Mouse (Mus musculus) kidney, postnatal 25 days (tissue): Measurements from ENCODE around the gene Spag5.
A peak's percentile ranks its signal among the peaks of the same experiment; 100 is the strongest.

Experiments
- DNase-seq, 2 experiments: peaks; one replicate each; pipeline ENCODE4 v3.0.0; 2021; ENCODE audit warnings: mixed read lengths in 2 of 2

The Spag5 gene

GRCm38 (mm10) chr11:78353081-78353480, 51.8 kb downstream of the Spag5 start:
- DNase-seq, result peak in 1 of 2 experiments; percentile 25

GRCm38 (mm10) chr11:78354905-78355304, 53.6 kb downstream of the Spag5 start:
- no peak for DNase-seq

DNA sequence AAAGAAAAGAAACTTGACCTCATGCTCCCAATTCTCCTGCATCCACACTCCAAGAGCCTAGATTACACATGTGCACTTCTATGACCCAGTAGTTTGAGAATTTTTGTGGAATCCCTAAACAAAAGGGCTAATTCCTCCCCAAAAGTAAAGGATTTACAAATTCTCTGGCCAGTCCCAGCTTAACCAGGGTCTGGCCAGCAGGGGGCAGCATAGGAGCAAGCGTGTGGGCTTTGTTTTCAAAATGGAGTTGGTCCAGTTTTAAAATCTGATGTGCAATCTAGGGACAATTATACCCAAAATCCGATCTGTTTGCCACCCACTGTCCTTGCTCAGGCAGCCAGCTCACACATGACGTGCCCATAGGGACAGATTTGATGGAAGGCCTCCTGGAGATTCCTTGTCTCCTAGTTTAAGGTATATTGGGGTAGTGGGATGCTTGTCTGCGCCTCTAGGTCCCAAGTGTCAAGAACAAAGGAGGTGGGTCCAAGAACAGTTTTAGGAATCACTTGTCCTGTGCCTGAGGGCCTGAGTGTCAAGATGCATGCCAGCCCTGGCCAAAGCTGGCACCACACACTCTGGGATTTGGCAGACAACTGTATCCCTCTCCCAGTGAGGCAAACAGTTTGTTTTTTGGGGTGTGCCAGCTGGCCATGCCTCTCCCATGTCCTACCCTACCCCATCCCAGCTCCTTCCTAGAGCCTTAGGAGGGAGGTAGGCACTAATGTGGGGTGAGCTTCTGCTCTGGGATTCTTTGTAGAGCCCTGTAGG, 54.3 kb downstream of the Spag5 start:
- DNase-seq, result peak; percentile 72 to 84

GRCm38 (mm10) chr11:78358330-78359007, 57.1 kb downstream of the Spag5 start:
- DNase-seq, result peak in 1 of 2 experiments; percentile 59

DNA sequence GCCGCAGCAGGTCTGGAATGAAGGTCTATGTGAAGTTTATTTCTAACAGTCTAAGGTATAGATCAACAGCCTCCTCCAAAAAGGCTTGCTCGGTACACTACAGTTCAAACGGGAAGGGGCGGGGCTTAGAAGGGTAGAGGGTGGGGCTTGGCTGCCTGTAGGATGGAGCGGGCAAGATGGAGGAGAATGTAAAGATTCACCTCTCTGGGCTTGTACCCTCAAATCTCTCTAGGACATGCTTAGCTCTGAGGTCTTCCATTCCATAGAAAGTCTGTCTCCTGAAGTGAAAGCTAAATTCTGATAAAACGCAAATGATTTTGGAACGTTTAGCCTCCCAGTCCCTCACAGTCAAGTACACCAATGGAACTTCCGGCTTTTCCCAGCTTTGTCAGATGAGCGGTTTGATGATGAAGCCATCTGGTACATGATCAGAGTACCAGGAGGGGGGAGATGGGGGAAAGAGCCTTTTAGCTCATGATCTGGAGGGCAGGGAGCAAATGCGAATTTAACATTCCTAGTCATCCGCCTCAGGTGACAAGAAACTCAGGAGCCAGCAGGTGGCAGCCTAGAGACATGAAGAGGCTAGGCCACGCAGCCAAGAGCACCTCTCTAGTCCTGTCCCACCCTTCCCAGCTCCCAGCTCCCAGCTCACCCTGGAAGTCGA, 58.9 kb downstream of the Spag5 start:
- peak; percentile 87 to 93 for DNase-seq

GRCm38 (mm10) chr11:78360789-78361131, 59.4 kb downstream of the Spag5 start:
- no peak for DNase-seq

GRCm38 (mm10) chr11:78363309-78364007, 62.1 kb downstream of the Spag5 start:
- peak; percentile 58 to 79 for DNase-seq

- peak; percentile 37 to 80 for DNase-seq
Observed at GRCm38 (mm10) chr11:78364103-78364502, 62.8 kb downstream of the Spag5 start.

DNA sequence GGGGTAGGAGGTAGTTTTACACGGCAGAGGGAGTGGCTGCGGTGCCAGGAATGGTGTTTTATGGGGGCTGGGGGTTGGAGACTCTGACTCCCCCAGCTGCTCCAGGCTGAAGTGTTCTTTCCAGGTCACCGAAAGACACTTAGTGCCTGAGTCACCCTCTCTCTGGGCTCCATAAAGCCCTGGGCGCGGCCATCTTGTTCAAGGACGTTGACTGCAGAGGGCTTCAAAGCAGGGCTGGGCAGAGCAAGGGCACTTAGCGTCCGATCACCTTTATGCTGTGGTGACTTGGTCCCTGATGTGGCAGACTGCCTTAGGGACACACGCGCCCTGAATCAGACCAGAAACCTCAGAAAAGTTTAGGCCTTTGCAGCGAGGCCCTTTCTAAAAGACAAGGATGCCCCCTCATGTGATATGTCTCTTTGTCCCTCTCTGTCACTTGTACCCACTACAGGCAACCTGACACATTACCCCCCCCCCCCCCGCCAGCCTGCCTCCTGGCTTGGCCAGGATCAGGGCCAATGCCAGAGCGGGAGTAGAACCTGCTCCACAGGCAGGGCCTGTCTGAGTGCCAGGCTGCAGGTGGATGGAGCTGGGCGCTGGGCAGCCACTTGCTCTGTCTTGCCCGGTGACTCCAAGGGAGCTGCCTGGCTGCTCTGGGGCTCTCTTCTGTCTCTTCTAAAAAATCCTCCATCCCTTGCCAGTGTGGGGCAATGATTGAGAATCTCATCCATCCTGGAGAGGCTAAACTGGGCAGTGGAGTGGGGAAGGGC, 66.3 kb downstream of the Spag5 start:
- DNase-seq, result no peak

GRCm38 (mm10) chr11:78370389-78370788, 69.1 kb downstream of the Spag5 start:
- DNase-seq, result peak in 1 of 2 experiments; percentile 50

GRCm38 (mm10) chr11:78371711-78372110, 70.4 kb downstream of the Spag5 start:
- DNase-seq, result no peak
